Mouse (Mus musculus) embryonic facial prominence, embryonic 10.5 days (tissue): ENCODE measurements around the gene Duox2. TPM values are rescaled to one million over a fixed set of nuclear protein-coding genes. Genes with fewer than 3 reads are reported as not detected.
A peak's percentile ranks its signal among the peaks of the same experiment; 100 is the strongest.

Source experiments
- DNase-seq: peaks from one replicate; pipeline ENCODE4 v3.0.0-alpha.2; 2017; ENCODE audit warnings: low spot score
- H3K27ac ChIP-seq: fragments of 300-500 bp; sonication (generic); replicated peaks from 2 replicates; pipeline ENCODE4 v1.5.1; 2016; ENCODE audit warnings: mild to moderate bottlenecking
- H3K27me3 ChIP-seq: fragments of 300-500 bp; sonication (generic); replicated peaks from 2 replicates; pipeline ENCODE4 v1.6.1; 2016; ENCODE audit warnings: low read depth, mild to moderate bottlenecking; ENCODE audit not compliant: poor library complexity, severe bottlenecking
- H3K36me3 ChIP-seq: fragments of 300-500 bp; sonication (generic); replicated peaks from 2 replicates; pipeline ENCODE4 v1.6.1; 2016; ENCODE audit warnings: mild to moderate bottlenecking, moderate library complexity
- H3K4me1 ChIP-seq: fragments of 300-500 bp; sonication (generic); 2 replicates; pipeline ENCODE4 v1.6.1; 2016
- H3K4me3 ChIP-seq: fragments of 300-500 bp; sonication (generic); 2 replicates; pipeline ENCODE4 v1.5.1; 2016; ENCODE audit warnings: mild to moderate bottlenecking, moderate library complexity
- H3K9me3 ChIP-seq: fragments of 300-500 bp; sonication (generic); 2 replicates; pipeline ENCODE4 v1.6.1; 2016; ENCODE audit warnings: mild to moderate bottlenecking
- WGBS: fragments of 180-500 bp; shearing (Covaris S2); methylation state at CpG from one replicate; pipeline ENCODE4 v1.1.7; 2016; 5-methylcytosine and 5-hydroxymethylcytosine counted together
- polyA plus RNA-seq: library from polyadenylated mRNA; unstranded; fragments of >200 nt; fragmentation: Nextera tagmentation; extraction: Ambion mirVana; gene quantifications from 2 replicates; pipeline ENCODE4 v1.2.1, GENCODE M21; 2016

Duox2 gene
- polyA plus RNA-seq, 1 experiment from 2014 or later = not detected

DNA sequence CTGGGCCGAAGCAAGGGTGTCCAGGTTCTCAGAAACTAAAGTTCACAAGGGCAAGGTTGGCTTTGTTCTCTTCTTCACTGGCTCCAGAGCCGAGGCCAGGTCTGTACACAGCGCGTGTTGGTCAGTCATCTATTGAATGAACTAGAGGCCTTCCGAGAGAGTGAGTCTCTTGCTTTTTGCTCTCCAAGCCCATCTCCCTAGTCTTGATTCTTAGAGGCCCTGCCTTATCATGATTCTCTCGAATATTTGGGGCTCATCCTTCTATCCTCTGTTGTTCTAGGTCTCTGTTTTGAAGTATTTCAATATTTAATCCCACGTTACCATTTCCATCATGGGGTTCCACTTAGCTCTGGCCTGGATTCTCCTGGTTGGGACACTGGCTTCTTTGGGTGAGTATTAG is 17.1 kb upstream of the Duox2 start, which contains the start of gene Duox1:
Gene Duox1 (plus strand): TSS at position 301 of the 400 bp plus-strand sequence.
- H3K27me3 ChIP-seq = peaks cover 75% of the 10 kb centered on the region
- WGBS = 87% methylated on average over 7 of the region's 7 CpGs

DNA sequence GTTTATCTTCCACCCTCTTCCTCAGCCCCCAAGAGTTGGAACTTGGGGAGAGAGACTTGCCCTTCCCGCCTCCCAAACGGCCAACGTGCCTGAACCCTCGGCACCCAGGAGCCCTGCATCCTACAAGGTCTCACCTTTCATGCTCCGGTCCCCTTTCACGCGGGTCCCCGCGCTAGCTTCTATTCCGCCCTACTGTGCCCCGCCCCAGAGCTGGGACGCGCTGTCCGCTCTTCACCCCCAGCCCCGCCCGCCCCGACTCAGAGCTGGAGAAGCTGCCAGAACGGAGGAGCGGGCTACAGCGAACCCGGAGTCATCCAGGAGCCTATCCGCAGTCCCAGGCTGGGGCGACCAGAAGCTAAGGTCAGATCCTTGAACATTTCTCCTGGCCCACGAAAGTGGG is 15.3 kb upstream of the Duox2 start, which contains the start of gene Duoxa1:
Gene Duoxa1 (minus strand): TSS at position 195 of the 400 bp plus-strand sequence.
- peak within 1 kb of the TSS; percentile 48 for H3K4me3 ChIP-seq
- H3K9me3 ChIP-seq = no peaks in the 10 kb centered on the region
- H3K27me3 ChIP-seq = peaks cover 92% of the 10 kb centered on the region
- H3K36me3 ChIP-seq = no peaks in the 10 kb centered on the region
- no peak within 1 kb of the TSS for H3K27ac ChIP-seq
- peak; percentile 38 for DNase-seq
- WGBS = 2% methylated on average over 24 of the region's 24 CpGs
- peaks cover 12% of the 10 kb centered on the region for H3K4me1 ChIP-seq

More for the DNA sequence above, 17.1 kb upstream of the Duox2 start, which contains the start of gene Duox1:
- H3K4me1 ChIP-seq = peaks cover 12% of the 10 kb centered on the region
- no peak for DNase-seq
- no peaks in the 10 kb centered on the region for H3K9me3 ChIP-seq
- no peaks in the 10 kb centered on the region for H3K36me3 ChIP-seq
- H3K4me3 ChIP-seq = no peak within 1 kb of the TSS
- no peak within 1 kb of the TSS for H3K27ac ChIP-seq

DNA sequence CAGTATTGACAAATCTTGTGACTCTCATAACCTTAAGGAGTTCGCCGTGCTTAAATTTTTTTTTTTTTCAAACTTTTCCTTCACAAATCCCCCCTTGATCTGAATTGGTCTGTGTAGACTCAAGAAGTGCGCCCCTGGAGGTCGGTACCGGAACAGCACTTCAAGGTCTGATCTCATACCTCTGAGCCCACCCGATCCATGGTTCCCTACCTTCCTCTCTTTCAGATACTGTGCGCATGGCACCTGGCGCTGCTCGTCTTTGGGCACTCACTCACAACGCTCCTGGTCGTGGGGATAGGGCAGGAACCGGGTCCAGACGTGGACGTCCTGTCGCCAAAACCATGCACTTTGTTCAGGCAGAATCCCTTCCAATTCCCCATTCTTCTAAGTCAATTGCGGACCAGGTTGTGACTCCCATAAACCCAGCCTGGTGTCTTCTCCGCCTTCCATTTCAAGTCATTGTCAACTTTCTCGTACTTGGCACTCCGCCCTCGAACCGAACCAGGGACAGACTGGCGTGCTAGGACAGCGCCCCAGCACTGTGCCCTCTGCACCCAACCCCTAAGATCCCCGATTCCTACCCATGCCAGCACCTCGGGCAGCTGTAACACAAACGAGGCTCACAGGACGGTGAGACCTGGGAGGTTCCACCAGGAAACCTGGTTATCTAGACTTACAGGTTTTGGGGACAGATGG is 14.6 kb upstream of the Duox2 start:
- 3% methylated on average over 27 of the region's 27 CpGs for WGBS
- peak overlapping the region; percentile 48 for H3K4me3 ChIP-seq
- H3K27me3 ChIP-seq = peaks cover 92% of the 10 kb centered on the region

DNA sequence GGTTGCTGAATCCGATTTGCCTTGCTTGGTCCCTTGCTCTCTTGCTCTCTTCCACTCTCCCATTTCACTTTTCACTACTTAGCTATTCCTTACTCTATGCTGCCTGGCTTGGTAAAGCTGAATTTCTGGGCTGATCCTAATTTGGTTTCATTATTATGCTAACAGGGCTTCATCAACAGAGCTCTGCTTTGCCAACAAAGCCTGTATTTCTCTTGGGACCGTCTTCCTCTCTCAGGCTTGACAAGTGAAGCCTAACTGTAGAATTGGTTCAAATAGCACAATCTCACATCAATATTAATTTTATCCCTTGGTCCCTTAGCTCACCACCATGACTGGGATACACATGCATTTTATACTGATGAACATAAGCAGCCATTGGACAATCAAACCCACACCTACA is 13.3 kb upstream of the Duox2 start:
- no peak overlapping the region for H3K4me3 ChIP-seq
- no peak overlapping the region for H3K27ac ChIP-seq
- no peaks in the 10 kb centered on the region for H3K9me3 ChIP-seq
- WGBS = 57% methylated on average over 2 of the region's 2 CpGs
- no peak for DNase-seq
- H3K36me3 ChIP-seq = no peaks in the 10 kb centered on the region
- H3K4me1 ChIP-seq = peaks cover 12% of the 10 kb centered on the region
- H3K27me3 ChIP-seq = peaks cover 98% of the 10 kb centered on the region

More for the DNA sequence above, 14.6 kb upstream of the Duox2 start:
- Histone ChIP-seq H3K9me3 (no peaks in the 10 kb centered on the region), H3K36me3 (no peaks in the 10 kb centered on the region), H3K27ac (no peak overlapping the region), H3K4me1 (peaks cover 12% of the 10 kb centered on the region)
- DNase-seq = peak; percentile 84

DNA sequence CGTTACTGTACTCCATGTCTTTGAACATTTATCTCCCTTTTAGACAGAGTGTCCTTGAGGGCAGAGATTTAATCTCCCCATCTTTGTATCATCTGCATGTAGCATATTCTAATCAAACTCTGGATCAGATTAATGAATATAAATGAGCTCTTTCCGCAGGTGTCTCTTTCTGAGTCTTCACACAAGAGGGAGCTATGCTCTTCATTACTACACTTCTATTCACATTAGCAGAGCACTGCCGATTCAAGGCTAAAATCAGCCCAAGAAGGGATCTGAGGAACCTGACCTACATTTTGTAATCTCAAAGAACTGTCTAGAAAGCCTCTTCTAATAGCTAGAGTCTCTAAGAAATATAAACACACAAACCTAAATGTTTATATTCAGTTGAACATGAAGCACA is 11.4 kb upstream of the Duox2 start:
- Histone ChIP-seq H3K27ac (no peak overlapping the region), H3K27me3 (peaks cover 100% of the 10 kb centered on the region), H3K36me3 (no peaks in the 10 kb centered on the region), H3K9me3 (no peaks in the 10 kb centered on the region), H3K4me1 (peaks cover 12% of the 10 kb centered on the region), H3K4me3 (no peak overlapping the region)
- DNase-seq = no peak
- 51% methylated on average over 3 of the region's 3 CpGs for WGBS

DNA sequence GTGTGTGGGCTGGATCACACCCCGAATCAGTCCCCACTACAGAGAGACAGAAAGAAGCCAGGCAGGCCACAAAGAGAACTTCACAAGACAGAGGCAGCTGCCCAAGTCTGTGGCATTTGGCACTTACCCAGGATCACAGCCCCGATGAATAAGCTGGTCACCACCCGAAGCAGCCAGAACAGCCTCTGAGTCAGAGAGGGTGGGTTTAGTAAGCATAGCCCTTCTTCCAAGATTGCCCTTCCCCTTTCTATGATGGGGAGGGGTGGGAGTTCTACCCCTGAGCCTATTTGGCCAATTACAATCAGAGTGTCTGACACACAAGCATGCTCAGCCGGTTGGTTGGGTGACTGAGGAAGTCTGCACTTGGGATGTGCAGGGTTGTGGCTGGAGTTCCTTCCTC is 7.9 kb upstream of the Duox2 start:
- Histone ChIP-seq H3K4me3 (no peak overlapping the region), H3K9me3 (no peaks in the 10 kb centered on the region), H3K27ac (no peak overlapping the region), H3K27me3 (peaks cover 100% of the 10 kb centered on the region), H3K4me1 (peaks cover 11% of the 10 kb centered on the region), H3K36me3 (no peaks in the 10 kb centered on the region)
- 68% methylated on average over 4 of the region's 4 CpGs for WGBS
- DNase-seq = no peak

DNA sequence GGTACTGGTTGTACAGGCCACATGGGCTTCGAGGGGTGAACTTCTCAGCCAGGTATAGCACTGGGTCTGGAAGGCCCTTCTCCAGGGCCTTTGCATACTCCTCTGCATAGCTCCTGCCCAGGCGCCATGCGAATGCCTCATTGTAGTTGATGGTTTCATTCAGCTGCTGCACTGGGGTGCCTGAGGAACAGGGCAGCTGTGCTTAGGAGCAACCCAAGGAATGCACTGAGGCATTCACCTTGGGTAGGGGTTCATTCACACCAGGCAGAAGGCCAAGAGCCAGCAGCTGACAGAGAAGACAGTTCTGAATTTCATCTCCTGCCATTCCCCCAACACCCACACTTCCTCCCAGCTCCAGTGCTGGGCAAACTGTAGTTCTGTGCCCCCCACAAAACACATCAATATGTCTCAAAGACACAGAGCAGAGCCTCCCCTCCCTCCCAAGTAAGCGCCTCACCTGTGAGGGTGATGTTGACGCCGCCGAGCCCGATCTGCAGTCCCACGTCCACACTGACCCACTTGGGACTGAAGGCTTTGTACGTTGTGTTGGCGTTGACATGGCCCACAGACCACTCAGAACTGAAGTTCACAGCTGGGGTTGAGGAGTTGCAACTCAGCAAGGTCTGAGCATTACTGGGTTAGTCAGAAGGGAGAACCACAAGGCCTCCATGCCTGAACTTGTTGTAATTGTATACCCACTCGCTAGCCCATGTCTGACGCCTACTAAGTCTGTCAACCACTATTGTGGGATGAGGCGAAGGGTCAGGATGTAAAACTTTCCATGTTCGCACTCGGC is 7.0 kb upstream of the Duox2 start:
- Histone ChIP-seq H3K4me3 (no peak overlapping the region), H3K27me3 (peaks cover 100% of the 10 kb centered on the region), H3K27ac (no peak overlapping the region), H3K4me1 (peaks cover 15% of the 10 kb centered on the region), H3K36me3 (no peaks in the 10 kb centered on the region), H3K9me3 (no peaks in the 10 kb centered on the region)
- WGBS = 84% methylated on average over 16 of the region's 16 CpGs
- DNase-seq = no peak

DNA sequence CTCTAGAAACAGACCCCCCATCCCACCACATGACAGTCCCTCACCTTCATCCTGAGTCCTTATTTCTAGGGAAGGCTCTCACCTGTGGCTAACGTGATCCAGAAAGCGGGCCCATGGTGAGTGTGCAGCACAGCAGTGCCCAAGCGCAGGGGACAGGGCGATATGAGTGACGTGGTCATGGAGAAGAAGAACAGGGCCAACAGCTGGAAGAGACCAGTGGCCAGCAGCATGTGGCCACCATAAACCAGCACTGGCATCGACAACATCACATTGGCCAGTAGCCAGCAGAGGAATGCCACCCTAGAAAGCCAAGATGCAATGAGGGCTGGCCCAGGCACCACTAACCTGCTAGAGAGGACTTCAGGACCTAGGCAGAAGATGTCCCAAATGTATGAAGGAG is 6.3 kb upstream of the Duox2 start:
- Histone ChIP-seq H3K27ac (no peak overlapping the region), H3K36me3 (no peaks in the 10 kb centered on the region), H3K4me3 (no peak overlapping the region), H3K9me3 (no peaks in the 10 kb centered on the region), H3K4me1 (peaks cover 18% of the 10 kb centered on the region), H3K27me3 (peaks cover 100% of the 10 kb centered on the region)
- WGBS = 91% methylated on average over 6 of the region's 6 CpGs
- DNase-seq = no peak

DNA sequence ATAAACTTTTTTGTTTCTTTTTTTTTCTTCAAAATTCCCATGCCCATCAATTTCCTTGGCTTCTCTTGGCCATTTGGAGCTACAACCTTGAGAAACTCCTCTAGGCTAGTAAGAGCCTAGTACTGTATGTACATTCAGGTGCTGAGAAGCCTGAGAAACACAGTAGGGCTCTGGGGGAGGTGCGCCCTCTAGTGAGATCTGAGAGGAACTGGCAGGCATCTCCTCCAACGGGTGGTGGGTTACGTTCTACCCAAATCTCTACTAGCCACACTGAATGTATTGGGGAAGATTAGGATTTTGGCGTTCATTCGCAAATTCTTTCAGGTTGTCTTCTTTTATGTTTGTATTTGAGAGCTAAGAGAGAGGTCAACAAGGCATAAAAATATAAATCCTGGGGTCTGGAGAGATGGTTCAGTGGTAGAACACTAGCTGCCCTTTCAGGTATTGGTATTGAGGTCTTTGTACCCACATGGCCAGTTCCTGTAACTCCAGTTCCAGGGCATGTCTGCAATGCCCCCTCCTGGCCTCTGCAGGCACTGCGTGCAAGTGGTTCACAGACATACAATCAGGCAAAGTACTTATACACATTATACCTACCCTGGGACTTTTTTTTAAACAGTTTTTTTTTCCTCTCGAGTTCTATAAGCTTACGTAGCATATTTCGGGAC is 4.5 kb upstream of the Duox2 start:
- DNase-seq = peak; percentile 79
- H3K9me3 ChIP-seq = no peaks in the 10 kb centered on the region
- peaks cover 34% of the 10 kb centered on the region for H3K4me1 ChIP-seq
- no peaks in the 10 kb centered on the region for H3K36me3 ChIP-seq
- WGBS = 14% methylated on average over 9 of the region's 9 CpGs
- H3K27ac ChIP-seq = no peak overlapping the region
- H3K27me3 ChIP-seq = peaks cover 100% of the 10 kb centered on the region
- H3K4me3 ChIP-seq = no peak overlapping the region

DNA sequence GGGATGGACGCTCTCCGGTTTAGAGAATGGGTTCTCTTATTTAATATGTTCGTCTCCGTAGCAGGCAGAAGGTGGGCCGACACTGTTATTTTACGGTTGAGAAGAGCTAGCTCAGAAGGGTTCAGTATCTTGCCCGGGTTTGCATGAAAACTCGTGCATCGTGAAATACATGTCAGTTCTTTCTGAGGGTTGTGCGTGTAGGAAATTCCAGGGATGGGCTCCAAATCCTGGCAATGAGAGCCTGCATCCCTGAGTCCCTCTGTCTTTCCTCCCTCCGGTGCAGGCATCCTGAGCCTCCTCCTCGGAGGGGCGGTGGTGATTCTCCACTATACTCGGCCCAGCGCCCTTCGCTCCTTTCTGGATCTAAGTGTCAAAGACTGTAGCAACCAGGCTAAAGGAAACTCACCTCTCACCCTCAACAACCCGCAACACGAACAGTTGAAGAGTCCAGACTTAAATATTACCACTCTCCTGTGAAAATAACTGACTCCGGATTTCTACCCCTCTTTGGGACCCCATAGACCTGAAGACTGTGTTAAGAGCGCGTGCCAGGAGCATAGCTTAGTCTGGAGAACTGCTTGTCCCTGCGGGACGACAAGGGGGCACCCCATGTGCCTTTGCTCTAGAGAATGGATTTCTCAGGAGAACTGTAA is 3.8 kb upstream of the Duox2 start:
- Histone ChIP-seq H3K9me3 (no peaks in the 10 kb centered on the region), H3K4me1 (peaks cover 41% of the 10 kb centered on the region), H3K36me3 (no peaks in the 10 kb centered on the region), H3K27me3 (peaks cover 100% of the 10 kb centered on the region), H3K4me3 (peak overlapping the region; percentile 55), H3K27ac (no peak overlapping the region)
- WGBS = 7% methylated on average over 23 of the region's 23 CpGs
- DNase-seq = peak; percentile 31

DNA sequence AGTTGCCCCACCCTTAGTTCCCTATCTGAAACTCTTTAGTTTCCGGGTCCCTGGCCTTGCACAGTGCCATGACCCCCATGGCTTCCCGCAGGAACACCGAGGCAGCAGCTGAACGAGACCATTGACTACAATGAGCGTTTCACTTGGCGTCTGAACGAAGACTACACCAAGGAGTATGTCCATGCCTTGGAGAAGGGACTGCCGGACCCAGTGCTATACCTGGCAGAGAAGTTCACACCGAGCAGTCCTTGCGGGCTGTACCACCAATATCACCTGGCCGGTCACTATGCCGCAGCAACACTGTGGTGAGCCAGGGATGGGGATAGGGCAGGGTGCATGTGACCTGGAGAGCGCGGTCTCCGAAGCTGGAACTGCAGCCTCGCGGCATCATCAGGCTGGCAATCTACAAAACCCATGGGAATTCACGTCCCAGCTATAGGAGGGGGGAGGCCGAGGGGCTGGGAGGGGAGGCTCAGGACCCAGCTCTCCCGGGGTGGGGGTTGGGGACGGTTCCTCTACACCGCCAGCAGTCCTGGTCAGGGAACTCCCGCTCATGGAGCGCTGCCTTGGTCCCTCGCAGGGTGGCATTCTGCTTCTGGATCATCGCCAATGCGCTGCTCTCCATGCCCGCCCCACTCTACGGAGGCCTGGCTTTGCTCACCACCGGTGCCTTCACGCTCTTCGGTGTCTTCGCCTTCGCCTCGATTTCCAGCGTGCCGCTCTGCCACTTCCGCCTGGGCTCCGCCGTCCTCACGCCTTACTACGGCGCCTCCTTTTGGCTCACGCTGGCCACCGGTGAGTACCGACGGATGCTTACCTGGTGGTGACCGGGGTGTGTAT is 3.1 kb upstream of the Duox2 start:
- Histone ChIP-seq H3K9me3 (no peaks in the 10 kb centered on the region), H3K36me3 (no peaks in the 10 kb centered on the region), H3K4me1 (peaks cover 45% of the 10 kb centered on the region), H3K27me3 (peaks cover 100% of the 10 kb centered on the region), H3K27ac (no peak overlapping the region), H3K4me3 (peak overlapping the region; percentile 55)
- DNase-seq = peak; percentile 59
- 1% methylated on average over 48 of the region's 48 CpGs for WGBS
